ENCODE assay signal across 19 mouse cellular contexts in the genomic region with DNA sequence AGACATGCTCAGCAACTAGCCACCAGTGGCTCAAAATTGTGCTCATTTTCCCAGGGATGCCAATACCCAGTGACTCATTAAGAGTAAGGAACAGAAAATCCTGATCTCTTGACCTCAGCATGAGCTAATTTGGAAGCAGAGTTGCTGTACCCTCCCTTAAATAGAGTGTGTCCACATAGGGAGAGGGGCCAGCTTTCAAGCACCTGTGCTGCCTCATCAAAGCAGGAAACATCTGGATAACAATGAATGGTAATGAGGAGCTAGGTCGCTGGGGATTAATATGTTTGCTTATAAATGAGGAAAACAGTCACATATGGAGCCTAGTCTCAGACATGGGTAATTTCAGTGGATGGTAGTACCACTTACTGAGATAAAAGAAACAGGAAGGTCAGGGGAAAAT. TPM values are rescaled to one million over a fixed set of nuclear protein-coding genes. Genes with fewer than 3 reads are reported as not detected.
DNase-seq lines count a peak whose midpoint lies in the region; ATAC-seq and TF ChIP-seq lines count a peak whose summit lies in the region.
"Had no signal": no experiment of that assay in that cellular context is flagged by ENCODE, and none has a peak within 500 bp of the region (broad histone marks: within the 10 kb centered on the region; RNA-seq: fewer than 3 reads in every experiment).

No protein-coding gene starts in this region.

- H3K36me3 ChIP-seq in hindbrain, embryonic 14.5 days (replicated peaks; ENCODE audit: control insufficient read depth, insufficient read depth) = no peaks in the 10 kb centered on the region
- no peaks in the 10 kb centered on the region for H3K36me3 ChIP-seq in hindbrain, embryonic 11.5 days (ENCODE audit: control insufficient read depth, insufficient read depth, low read length)
- H3K36me3 ChIP-seq in C2C12 (ENCODE audit: control insufficient read depth, insufficient read depth) = no peaks in the 10 kb centered on the region
- H3K36me3 ChIP-seq in limb, embryonic 12.5 days = no peaks in the 10 kb centered on the region
- H3K36me3 ChIP-seq: embryonic facial prominence, embryonic 13.5 days; midbrain, embryonic 15.5 days had no signal

- WGBS in hindbrain, embryonic 14.5 days = 25% methylated on average over 1 of the region's 1 CpGs
- 16% methylated on average over 1 of the region's 1 CpGs for WGBS in hindbrain, embryonic 11.5 days
- WGBS in limb, embryonic 12.5 days = 3% methylated on average over 1 of the region's 1 CpGs

- no peaks in the 10 kb centered on the region for H3K79me3 ChIP-seq in C2C12 (ENCODE audit: low read depth)

- H3K9me3 ChIP-seq in hindbrain, embryonic 14.5 days (ENCODE audit: control insufficient read depth, low read length) = no peaks in the 10 kb centered on the region
- H3K9me3 ChIP-seq in hindbrain, embryonic 11.5 days (ENCODE audit: control insufficient read depth, low read length) = no peaks in the 10 kb centered on the region
- no peaks in the 10 kb centered on the region for H3K9me3 ChIP-seq in limb, embryonic 12.5 days
- H3K9me3 ChIP-seq: embryonic facial prominence, embryonic 13.5 days; midbrain, embryonic 15.5 days had no signal

- peak; percentile 20 for DNase-seq in gastrocnemius, postnatal 25 days
- DNase-seq in gastrocnemius, postnatal 4 days (ENCODE audit: low spot score in 2 of 2) = no peak
- no peak for DNase-seq in hindbrain, embryonic 14.5 days (ENCODE audit: low spot score)
- DNase-seq in hindbrain, embryonic 11.5 days (ENCODE audit: low spot score) = no peak
- DNase-seq in left cerebral cortex, adult 18-20 months (ENCODE audit: low spot score in 2 of 2) = no peak
- no peak for DNase-seq in gastrocnemius, adult 8-10 months (ENCODE audit: low spot score in 2 of 2)
- DNase-seq: adrenal gland, postnatal 36 days; cerebellum, postnatal 10 days; lung, adult 2 months; right cerebral cortex, postnatal 4 days had no signal

- peak; percentile 40; the same call in 1 of the 2 replicates for ATAC-seq in hindbrain, embryonic 14.5 days (ENCODE audit: low FRiP score)
- no peak for ATAC-seq in hindbrain, embryonic 11.5 days (ENCODE audit: low FRiP score)
- peak; percentile 74; the same call in 1 of the 2 replicates for ATAC-seq in limb, embryonic 12.5 days (ENCODE audit: insufficient number of reproducible peaks, insufficient read depth, low FRiP score, low TSS enrichment, low read depth)
- ATAC-seq: inflammation-experienced regulatory T-cells, adult 6 months; midbrain, embryonic 15.5 days; Patski had no signal

- H3K27me3 ChIP-seq in hindbrain, embryonic 14.5 days (ENCODE audit: control insufficient read depth, insufficient read depth, low read length) = no peaks in the 10 kb centered on the region
- no peaks in the 10 kb centered on the region for H3K27me3 ChIP-seq in hindbrain, embryonic 11.5 days (ENCODE audit: control insufficient read depth, insufficient read depth, low read length)
- no peaks in the 10 kb centered on the region for H3K27me3 ChIP-seq in C2C12 (ENCODE audit: control insufficient read depth, insufficient read depth, insufficient read length)
- no peaks in the 10 kb centered on the region for H3K27me3 ChIP-seq in limb, embryonic 12.5 days
- H3K27me3 ChIP-seq: embryonic facial prominence, embryonic 13.5 days; midbrain, embryonic 15.5 days; Patski had no signal

- no peak overlapping the region for H3K4me3 ChIP-seq in hindbrain, embryonic 14.5 days (replicated peaks; ENCODE audit: low read length)
- no peak overlapping the region for H3K4me3 ChIP-seq in hindbrain, embryonic 11.5 days (ENCODE audit: low read depth, low read length)
- H3K4me3 ChIP-seq in C2C12 (ENCODE audit: insufficient read depth, poor library complexity, severe bottlenecking) = no peak overlapping the region
- H3K4me3 ChIP-seq in limb, embryonic 12.5 days (replicated peaks) = no peak overlapping the region
- H3K4me3 ChIP-seq: embryonic facial prominence, embryonic 13.5 days; layer of hippocampus, adult 2 months; left cerebral cortex, adult 2 months; midbrain, embryonic 15.5 days had no signal

- no peak overlapping the region for H3K4me2 ChIP-seq in hindbrain, embryonic 14.5 days (replicated peaks)
- H3K4me2 ChIP-seq in hindbrain, embryonic 11.5 days (replicated peaks; ENCODE audit: low read depth, low read length) = no peak overlapping the region
- H3K4me2 ChIP-seq in limb, embryonic 12.5 days = peak overlapping the region; percentile 1; the same call in 1 of the 2 replicates
- H3K4me2 ChIP-seq: embryonic facial prominence, embryonic 13.5 days; midbrain, embryonic 15.5 days had no signal

- H3ac ChIP-seq in C2C12 (ENCODE audit: control insufficient read depth, insufficient read length, low read depth) = no peak overlapping the region

- peaks cover 11% of the 10 kb centered on the region; the same call in 1 of the 2 replicates for H3K4me1 ChIP-seq in hindbrain, embryonic 14.5 days (replicated peaks; ENCODE audit: control insufficient read depth, insufficient read depth, low read length)
- H3K4me1 ChIP-seq in hindbrain, embryonic 11.5 days (replicated peaks; ENCODE audit: control insufficient read depth, insufficient read depth, low read length) = no peaks in the 10 kb centered on the region
- peaks cover 26% of the 10 kb centered on the region for H3K4me1 ChIP-seq in limb, embryonic 12.5 days (replicated peaks)
- H3K4me1 ChIP-seq: midbrain, embryonic 15.5 days had no signal

- H3K27ac ChIP-seq in hindbrain, embryonic 14.5 days = 0 out of 2 replicates have a peak overlapping the region, but pooled peaks have one; percentile 20
- no peak overlapping the region for H3K27ac ChIP-seq in hindbrain, embryonic 11.5 days (ENCODE audit: low read depth, low read length)
- H3K27ac ChIP-seq in limb, embryonic 12.5 days = 0 out of 2 replicates have a peak overlapping the region, but pooled peaks have one; percentile 4
- H3K27ac ChIP-seq: embryonic facial prominence, embryonic 13.5 days; kidney, postnatal 0 days; layer of hippocampus, adult 2 months; left cerebral cortex, adult 2 months; midbrain, embryonic 15.5 days had no signal

- no peak for TF ChIP-seq CTCF in C2C12 (IDR thresholded peaks at IDR 0.05; ENCODE audit: control insufficient read depth, insufficient read depth, insufficient read length)

- no peak overlapping the region for H3K9ac ChIP-seq in hindbrain, embryonic 14.5 days
- no peak overlapping the region for H3K9ac ChIP-seq in hindbrain, embryonic 11.5 days (ENCODE audit: low read depth, low read length)
- H3K9ac ChIP-seq in limb, embryonic 12.5 days (replicated peaks) = no peak overlapping the region
- H3K9ac ChIP-seq: embryonic facial prominence, embryonic 13.5 days; midbrain, embryonic 15.5 days had no signal

- no peaks in the 10 kb centered on the region for H3K79me2 ChIP-seq in C2C12 (ENCODE audit: control insufficient read depth, insufficient read depth)

TF ChIP-seq in C2C12, 6 proteins besides CTCF, POLR2A, EP300 and RAD21:
- TF ChIP-seq MAX (IDR thresholded peaks at IDR 0.05) (no peak), USF1 (IDR thresholded peaks at IDR 0.05; ENCODE audit: low read depth) (no peak), CEBPB (IDR thresholded peaks at IDR 0.05; ENCODE audit: low read depth) (no peak), MYOG (IDR thresholded peaks at IDR 0.05; ENCODE audit: control insufficient read depth, extremely low read depth, insufficient read length) (no peak), FOSL1 (IDR thresholded peaks at IDR 0.05; ENCODE audit: insufficient read depth, low read length, poor library complexity, severe bottlenecking) (no peak), MYOD1 (IDR thresholded peaks at IDR 0.05; ENCODE audit: control insufficient read depth, insufficient read length, low read depth) (peak; percentile 63)

RNA-seq across cellular contexts. Expression of a gene that starts 24.2 kb away (rescaled TPM):
- total RNA-seq in gastrocnemius, postnatal 25 days (2021) = 10 to 100 TPM; 12.4 to 15.0 TPM
- 10 to 100 TPM; 32.7 to 38.2 TPM for total RNA-seq in gastrocnemius, postnatal 4 days (2021)
- polyA plus RNA-seq in hindbrain, embryonic 14.5 days (2014; fragmentation: Nextera tagmentation; extraction: Ambion mirVana) = 38.2 and 40.7 TPM in 2 replicates
- 27.5 and 31.9 TPM in 2 replicates for polyA plus RNA-seq in hindbrain, embryonic 11.5 days (2014; fragmentation: Nextera tagmentation; extraction: Ambion mirVana)
- 3.0 TPM for polyA plus RNA-seq in C2C12 (2012; fragmentation: generic; extraction: Trizol)
- 35.8 and 37.0 TPM in 2 replicates for polyA plus RNA-seq in limb, embryonic 12.5 days (2016; fragmentation: Nextera tagmentation; extraction: Ambion mirVana)
- 10 to 100 TPM; 69.3 to 74.4 TPM for total RNA-seq in left cerebral cortex, adult 18-20 months (2021)
- total RNA-seq in gastrocnemius, adult 8-10 months (2022) = 10 to 100 TPM; 11.9 to 12.7 (median 12.4) TPM
